Mouse (Mus musculus): ENCODE measurements at regions not wholly inside any gene's neighbourhood (a gene's known extent, or its start where the extent isn't known, plus 50 kb on each side); places are given as distances from the start of the nearest gene placed in this dataset.
A peak's percentile ranks its signal among the peaks of the same experiment; 100 is the strongest.

- Histone ChIP-seq H3K9ac (ENCODE audit: low read length) (no peak overlapping the region), H3K4me3 (ENCODE audit: control insufficient read depth in 1 of 2, insufficient read depth in 1 of 2, low read depth in 1 of 2, low read length in 2 of 2) (no peak overlapping the region), H3K4me2 (ENCODE audit: low read length) (no peak overlapping the region), H3K4me1 (ENCODE audit: control insufficient read depth in 2 of 2, insufficient read depth in 2 of 2, low read length in 2 of 2) (no peaks in the 10 kb centered on the region), H3K9me3 (ENCODE audit: control insufficient read depth, low read length) (no peaks in the 10 kb centered on the region), H3K27me3 (ENCODE audit: control insufficient read depth, insufficient read depth, low read length) (no peaks in the 10 kb centered on the region), H3K36me3 (ENCODE audit: control insufficient read depth, insufficient read depth, low read length) (no peaks in the 10 kb centered on the region), H3K27ac (replicated peaks in 1 of 2; ENCODE audit: control insufficient read depth in 1 of 2, insufficient read depth in 1 of 2, low read depth in 2 of 2, low read length in 2 of 2) (no peak overlapping the region)
- ATAC-seq (ENCODE audit: insufficient number of reproducible peaks, insufficient read depth, low FRiP score, low read depth) = no peak
- 76% methylated on average over 6 of the region's 6 CpGs for WGBS
These were observed 224.0 kb upstream of the Pld5 start for GRCm38 (mm10) chr1:176499010-176499650.

DNA sequence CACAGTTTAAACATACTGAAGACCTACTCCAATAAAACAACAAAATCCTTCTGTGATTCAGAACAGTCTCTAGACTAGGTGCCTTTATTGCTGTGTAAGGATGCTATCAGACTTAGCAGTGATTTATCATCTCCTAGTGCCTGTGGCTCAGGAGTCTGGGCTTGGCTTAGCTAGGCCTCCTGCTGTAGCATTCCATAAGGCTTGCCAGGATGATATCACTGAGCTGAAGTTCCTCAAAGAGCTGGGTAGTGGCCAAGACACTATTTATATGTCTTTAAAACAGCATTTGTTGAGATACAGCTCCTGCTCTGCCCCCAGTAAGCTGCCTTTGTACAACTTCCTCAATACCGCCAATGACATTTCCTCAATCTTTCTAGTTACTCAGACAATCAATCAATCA, 193.4 kb upstream of the Pld5 start:
- Histone ChIP-seq H3K9me3 (ENCODE audit: control insufficient read depth, low read length) (no peaks in the 10 kb centered on the region), H3K27ac (replicated peaks in 1 of 2; ENCODE audit: control insufficient read depth in 1 of 2, insufficient read depth in 1 of 2, low read depth in 2 of 2, low read length in 2 of 2) (0 out of 4 replicates have a peak overlapping the region, but pooled peaks of 1 of the 2 experiments have one; percentile 11), H3K36me3 (ENCODE audit: control insufficient read depth, insufficient read depth, low read length) (no peaks in the 10 kb centered on the region), H3K9ac (ENCODE audit: low read length) (no peak overlapping the region), H3K4me2 (ENCODE audit: low read length) (no peak overlapping the region), H3K27me3 (ENCODE audit: control insufficient read depth, insufficient read depth, low read length) (no peaks in the 10 kb centered on the region), H3K4me1 (ENCODE audit: control insufficient read depth in 2 of 2, insufficient read depth in 2 of 2, low read length in 2 of 2) (peaks cover 0 to 5% of the 10 kb centered on the region in 2 experiments; a peak in 1 of 4 replicates), H3K4me3 (ENCODE audit: control insufficient read depth in 1 of 2, insufficient read depth in 1 of 2, low read depth in 1 of 2, low read length in 2 of 2) (no peak overlapping the region)
- WGBS = 58% methylated on average over 1 of the region's 1 CpGs
- ATAC-seq (ENCODE audit: insufficient number of reproducible peaks, insufficient read depth, low FRiP score, low read depth) = peak; percentile 54; the same call in 1 of the 2 replicates

- no peak overlapping the region for H3K4me2 ChIP-seq (ENCODE audit: low read length)
- ATAC-seq (ENCODE audit: insufficient number of reproducible peaks, insufficient read depth, low FRiP score, low read depth) = no peak
- 71% methylated on average over 5 of the region's 5 CpGs for WGBS
- no peaks in the 10 kb centered on the region for H3K9me3 ChIP-seq (ENCODE audit: control insufficient read depth, low read length)
- no peaks in the 10 kb centered on the region for H3K4me1 ChIP-seq (ENCODE audit: control insufficient read depth in 2 of 2, insufficient read depth in 2 of 2, low read length in 2 of 2)
- H3K4me3 ChIP-seq (ENCODE audit: control insufficient read depth in 1 of 2, insufficient read depth in 1 of 2, low read depth in 1 of 2, low read length in 2 of 2) = no peak overlapping the region
- H3K27me3 ChIP-seq (ENCODE audit: control insufficient read depth, insufficient read depth, low read length) = no peaks in the 10 kb centered on the region
- no peak overlapping the region for H3K27ac ChIP-seq (replicated peaks in 1 of 2; ENCODE audit: control insufficient read depth in 1 of 2, insufficient read depth in 1 of 2, low read depth in 2 of 2, low read length in 2 of 2)
- H3K9ac ChIP-seq (ENCODE audit: low read length) = no peak overlapping the region
- no peaks in the 10 kb centered on the region for H3K36me3 ChIP-seq (ENCODE audit: control insufficient read depth, insufficient read depth, low read length)
These were observed 187.0 kb upstream of the Pld5 start for GRCm38 (mm10) chr1:176462125-176462524.

DNA sequence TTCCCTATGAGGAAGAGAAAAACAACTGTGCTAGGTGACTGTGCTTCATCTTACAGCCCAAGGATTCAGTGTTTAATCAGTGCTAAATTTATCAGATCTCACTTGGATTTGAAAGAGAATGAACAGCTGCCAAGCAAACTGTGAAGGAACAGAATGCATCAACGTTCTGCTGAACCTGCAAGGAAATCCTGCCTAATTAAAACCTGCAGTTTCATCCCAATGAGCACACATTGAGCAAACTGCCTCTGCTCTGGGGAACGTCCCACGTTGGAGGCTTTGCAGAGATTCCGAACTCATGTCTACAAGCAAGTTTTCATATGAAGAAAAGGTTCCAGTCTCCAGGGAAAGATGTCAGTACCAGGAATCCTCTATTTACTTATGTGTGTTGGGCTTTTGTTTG, 171.6 kb upstream of the Pld5 start:
- H3K4me1 ChIP-seq (ENCODE audit: control insufficient read depth in 2 of 2, insufficient read depth in 2 of 2, low read length in 2 of 2) = no peaks in the 10 kb centered on the region
- H3K9me3 ChIP-seq (ENCODE audit: control insufficient read depth, low read length) = no peaks in the 10 kb centered on the region
- no peak overlapping the region for H3K4me2 ChIP-seq (ENCODE audit: low read length)
- no peak overlapping the region for H3K27ac ChIP-seq (replicated peaks in 1 of 2; ENCODE audit: control insufficient read depth in 1 of 2, insufficient read depth in 1 of 2, low read depth in 2 of 2, low read length in 2 of 2)
- no peak for ATAC-seq (ENCODE audit: insufficient number of reproducible peaks, insufficient read depth, low FRiP score, low read depth)
- 69% methylated on average over 4 of the region's 4 CpGs for WGBS
- H3K36me3 ChIP-seq (ENCODE audit: control insufficient read depth, insufficient read depth, low read length) = no peaks in the 10 kb centered on the region
- no peak overlapping the region for H3K4me3 ChIP-seq (ENCODE audit: control insufficient read depth in 1 of 2, insufficient read depth in 1 of 2, low read depth in 1 of 2, low read length in 2 of 2)
- H3K9ac ChIP-seq (ENCODE audit: low read length) = no peak overlapping the region
- H3K27me3 ChIP-seq (ENCODE audit: control insufficient read depth, insufficient read depth, low read length) = no peaks in the 10 kb centered on the region

DNA sequence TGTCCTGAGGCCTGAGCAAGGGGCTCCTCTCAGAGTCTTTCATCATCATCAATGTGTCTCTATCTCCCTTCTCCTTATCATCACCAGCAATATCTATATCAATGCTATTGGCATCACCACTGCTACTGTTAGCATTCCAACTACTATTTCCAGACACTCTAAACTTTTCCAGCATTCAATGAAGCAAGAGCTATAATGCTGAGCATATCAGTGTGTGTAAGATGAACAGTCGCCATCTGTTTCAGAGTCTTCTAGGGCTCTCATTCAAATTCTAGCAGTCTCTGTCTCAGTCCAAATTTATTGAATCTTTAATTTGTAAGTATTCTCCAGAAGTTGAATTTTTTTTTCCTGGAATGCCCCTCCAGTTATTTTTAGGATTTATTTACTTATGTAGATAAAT, 168.6 kb upstream of the Pld5 start:
- Histone ChIP-seq H3K4me3 (ENCODE audit: control insufficient read depth in 1 of 2, insufficient read depth in 1 of 2, low read depth in 1 of 2, low read length in 2 of 2) (no peak overlapping the region), H3K4me1 (ENCODE audit: control insufficient read depth in 2 of 2, insufficient read depth in 2 of 2, low read length in 2 of 2) (no peaks in the 10 kb centered on the region), H3K9me3 (ENCODE audit: control insufficient read depth, low read length) (no peaks in the 10 kb centered on the region), H3K27me3 (ENCODE audit: control insufficient read depth, insufficient read depth, low read length) (no peaks in the 10 kb centered on the region), H3K27ac (replicated peaks in 1 of 2; ENCODE audit: control insufficient read depth in 1 of 2, insufficient read depth in 1 of 2, low read depth in 2 of 2, low read length in 2 of 2) (no peak overlapping the region), H3K9ac (ENCODE audit: low read length) (no peak overlapping the region), H3K36me3 (ENCODE audit: control insufficient read depth, insufficient read depth, low read length) (no peaks in the 10 kb centered on the region), H3K4me2 (ENCODE audit: low read length) (no peak overlapping the region)
- ATAC-seq (ENCODE audit: insufficient number of reproducible peaks, insufficient read depth, low FRiP score, low read depth) = no peak
- 82% methylated on average over 1 of the region's 1 CpGs for WGBS

DNA sequence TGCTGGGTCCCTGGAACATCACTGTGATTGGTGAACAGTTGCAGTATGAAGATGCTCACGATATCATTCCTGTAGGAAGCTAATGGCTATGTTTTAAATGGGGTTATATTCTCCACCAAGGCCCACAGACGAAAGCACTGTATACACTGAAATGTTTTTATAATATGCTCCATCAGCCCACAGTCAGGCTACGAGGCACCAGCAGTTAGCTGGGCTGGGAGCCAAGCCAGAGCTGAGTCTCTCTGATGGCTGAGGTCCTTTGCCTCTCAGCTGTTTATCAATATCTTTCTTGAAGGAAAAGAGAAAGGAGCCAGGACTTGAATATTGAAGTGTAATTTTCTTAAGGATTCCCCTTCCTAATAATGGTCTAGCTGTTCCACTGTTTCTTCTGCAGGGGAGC, 165.1 kb upstream of the Pld5 start:
- Histone ChIP-seq H3K36me3 (ENCODE audit: control insufficient read depth, insufficient read depth, low read length) (no peaks in the 10 kb centered on the region), H3K4me3 (ENCODE audit: control insufficient read depth in 1 of 2, insufficient read depth in 1 of 2, low read depth in 1 of 2, low read length in 2 of 2) (no peak overlapping the region), H3K9me3 (ENCODE audit: control insufficient read depth, low read length) (no peaks in the 10 kb centered on the region), H3K4me1 (ENCODE audit: control insufficient read depth in 2 of 2, insufficient read depth in 2 of 2, low read length in 2 of 2) (no peaks in the 10 kb centered on the region), H3K27me3 (ENCODE audit: control insufficient read depth, insufficient read depth, low read length) (no peaks in the 10 kb centered on the region), H3K9ac (ENCODE audit: low read length) (no peak overlapping the region), H3K4me2 (ENCODE audit: low read length) (no peak overlapping the region), H3K27ac (replicated peaks in 1 of 2; ENCODE audit: control insufficient read depth in 1 of 2, insufficient read depth in 1 of 2, low read depth in 2 of 2, low read length in 2 of 2) (no peak overlapping the region)
- ATAC-seq (ENCODE audit: insufficient number of reproducible peaks, insufficient read depth, low FRiP score, low read depth) = no peak
- WGBS = 66% methylated on average over 3 of the region's 3 CpGs

- ATAC-seq (ENCODE audit: insufficient number of reproducible peaks, insufficient read depth, low FRiP score, low read depth) = no peak
- no peak overlapping the region for H3K9ac ChIP-seq (ENCODE audit: low read length)
- no peak overlapping the region for H3K4me3 ChIP-seq (ENCODE audit: control insufficient read depth in 1 of 2, insufficient read depth in 1 of 2, low read depth in 1 of 2, low read length in 2 of 2)
- H3K9me3 ChIP-seq (ENCODE audit: control insufficient read depth, low read length) = no peaks in the 10 kb centered on the region
- 32% methylated on average over 4 of the region's 4 CpGs for WGBS
- no peaks in the 10 kb centered on the region for H3K27me3 ChIP-seq (ENCODE audit: control insufficient read depth, insufficient read depth, low read length)
- H3K27ac ChIP-seq (replicated peaks in 1 of 2; ENCODE audit: control insufficient read depth in 1 of 2, insufficient read depth in 1 of 2, low read depth in 2 of 2, low read length in 2 of 2) = no peak overlapping the region
- no peaks in the 10 kb centered on the region for H3K36me3 ChIP-seq (ENCODE audit: control insufficient read depth, insufficient read depth, low read length)
- H3K4me1 ChIP-seq (ENCODE audit: control insufficient read depth in 2 of 2, insufficient read depth in 2 of 2, low read length in 2 of 2) = no peaks in the 10 kb centered on the region
- no peak overlapping the region for H3K4me2 ChIP-seq (ENCODE audit: low read length)
These were observed 152.7 kb upstream of the Pld5 start for GRCm38 (mm10) chr1:176427835-176428234.

DNA sequence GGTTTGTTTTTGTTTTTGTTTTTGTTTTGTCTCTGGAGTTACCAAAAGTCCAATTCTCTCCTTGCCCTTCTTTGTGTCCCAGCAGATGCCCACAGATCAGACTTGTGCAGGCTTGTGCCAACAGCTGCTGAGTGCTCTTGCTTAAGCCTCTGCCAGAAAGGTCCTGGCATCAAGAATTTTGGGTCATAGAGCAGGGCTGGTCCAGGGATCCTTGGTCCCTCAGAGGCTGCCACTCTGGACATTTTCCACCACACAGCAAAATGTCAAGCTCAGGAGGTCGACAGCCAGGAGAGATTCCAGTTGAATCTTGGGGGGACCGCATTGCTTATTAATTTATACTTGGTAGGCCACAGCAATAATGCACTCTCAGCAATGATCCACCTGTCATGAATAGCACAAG, 151.9 kb upstream of the Pld5 start:
- no peak overlapping the region for H3K27ac ChIP-seq (replicated peaks in 1 of 2; ENCODE audit: control insufficient read depth in 1 of 2, insufficient read depth in 1 of 2, low read depth in 2 of 2, low read length in 2 of 2)
- H3K27me3 ChIP-seq (ENCODE audit: control insufficient read depth, insufficient read depth, low read length) = no peaks in the 10 kb centered on the region
- 75% methylated on average over 2 of the region's 2 CpGs for WGBS
- no peak overlapping the region for H3K4me2 ChIP-seq (ENCODE audit: low read length)
- no peaks in the 10 kb centered on the region for H3K9me3 ChIP-seq (ENCODE audit: control insufficient read depth, low read length)
- ATAC-seq (ENCODE audit: insufficient number of reproducible peaks, insufficient read depth, low FRiP score, low read depth) = no peak
- H3K4me1 ChIP-seq (ENCODE audit: control insufficient read depth in 2 of 2, insufficient read depth in 2 of 2, low read length in 2 of 2) = no peaks in the 10 kb centered on the region
- H3K9ac ChIP-seq (ENCODE audit: low read length) = no peak overlapping the region
- no peaks in the 10 kb centered on the region for H3K36me3 ChIP-seq (ENCODE audit: control insufficient read depth, insufficient read depth, low read length)
- no peak overlapping the region for H3K4me3 ChIP-seq (ENCODE audit: control insufficient read depth in 1 of 2, insufficient read depth in 1 of 2, low read depth in 1 of 2, low read length in 2 of 2)

Measured in heart, embryonic 14.5 days (tissue).